Mouse (Mus musculus) erythroblast, embryonic 14.5 days (primary cell): Measurements from ENCODE around the gene P2ry14. TPM values are rescaled to one million over a fixed set of nuclear protein-coding genes. Genes with fewer than 3 reads are reported as not detected.

ENCODE experiments used
- H3K27me3 ChIP-seq: 2 replicates; pipeline ENCODE4 v1.6.1; 2012; ENCODE audit warnings: inconsistent platforms; ENCODE audit not compliant: control insufficient read depth
- H3K36me3 ChIP-seq: 2 replicates; pipeline ENCODE4 v1.6.1; 2012; ENCODE audit warnings: mild to moderate bottlenecking, inconsistent platforms; ENCODE audit not compliant: control insufficient read depth
- H3K4me1 ChIP-seq: 2 replicates; pipeline ENCODE4 v1.6.1; 2012; ENCODE audit warnings: inconsistent platforms; ENCODE audit not compliant: control insufficient read depth
- H3K4me3 ChIP-seq: replicated peaks from 2 replicates; pipeline ENCODE3; 2012; ENCODE audit warnings: moderate library complexity, mild to moderate bottlenecking, inconsistent platforms
- H3K9me3 ChIP-seq: 2 replicates; pipeline ENCODE4 v1.6.1; 2012; ENCODE audit warnings: low read length, inconsistent platforms, mixed read lengths; ENCODE audit not compliant: control insufficient read depth
- GATA1 ChIP-seq: IDR thresholded peaks from 2 replicates; pipeline ENCODE4 v1.6.1; 2012; ENCODE audit warnings: low read length, inconsistent platforms, mixed read lengths
- TAL1 ChIP-seq: IDR thresholded peaks from 3 replicates; pipeline ENCODE4 v1.6.1; 2012; ENCODE audit warnings: low read length, inconsistent platforms, mixed read lengths
- polyA plus RNA-seq: library from polyadenylated mRNA; stranded (reverse); fragments of >175 nt; gene quantifications from 2 replicates; pipeline ENCODE4 v1.2.3, GENCODE M21; 2012

P2ry14 gene
- not detected in 2 replicates for polyA plus RNA-seq

DNA sequence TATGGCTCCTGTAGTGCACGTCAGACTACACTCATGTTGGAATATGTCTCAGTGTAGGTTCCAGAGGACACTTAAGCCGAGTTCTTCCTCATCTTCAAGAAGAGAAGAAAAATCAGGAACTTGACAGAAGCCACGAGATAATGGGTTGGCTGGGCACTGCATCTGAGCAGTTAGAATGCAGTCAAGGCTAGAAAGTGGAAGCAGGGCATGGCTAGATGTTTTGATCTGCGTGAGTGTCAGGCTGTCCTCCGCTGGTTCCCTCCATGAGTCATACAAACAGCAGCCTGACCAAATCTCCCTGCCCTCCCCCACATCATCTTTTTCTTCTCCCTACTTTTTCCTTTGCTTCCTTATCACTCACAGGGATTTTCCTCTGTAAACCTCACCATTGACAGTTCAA is at the start of gene P2ry14:
P2ry14 (minus strand) TSS at position 195 of the 400 bp plus-strand sequence.
- H3K4me3 ChIP-seq = no peak within 1 kb of the TSS
- no peaks in the 10 kb centered on the region for H3K27me3 ChIP-seq
- H3K36me3 ChIP-seq = no peaks in the 10 kb centered on the region
- no peaks in the 10 kb centered on the region for H3K4me1 ChIP-seq
- no peaks in the 10 kb centered on the region for H3K9me3 ChIP-seq
- TF ChIP-seq GATA1 (no peak), TAL1 (no peak)

- Histone ChIP-seq H3K36me3 (no peaks in the 10 kb centered on the region), H3K27me3 (no peaks in the 10 kb centered on the region), H3K4me3 (no peak overlapping the region), H3K9me3 (no peaks in the 10 kb centered on the region), H3K4me1 (no peaks in the 10 kb centered on the region)
- TF ChIP-seq GATA1 (no peak), TAL1 (no peak)
Measured at GRCm38 (mm10) chr3:59197329-59197948, 44.0 kb upstream of the P2ry14 start.

DNA sequence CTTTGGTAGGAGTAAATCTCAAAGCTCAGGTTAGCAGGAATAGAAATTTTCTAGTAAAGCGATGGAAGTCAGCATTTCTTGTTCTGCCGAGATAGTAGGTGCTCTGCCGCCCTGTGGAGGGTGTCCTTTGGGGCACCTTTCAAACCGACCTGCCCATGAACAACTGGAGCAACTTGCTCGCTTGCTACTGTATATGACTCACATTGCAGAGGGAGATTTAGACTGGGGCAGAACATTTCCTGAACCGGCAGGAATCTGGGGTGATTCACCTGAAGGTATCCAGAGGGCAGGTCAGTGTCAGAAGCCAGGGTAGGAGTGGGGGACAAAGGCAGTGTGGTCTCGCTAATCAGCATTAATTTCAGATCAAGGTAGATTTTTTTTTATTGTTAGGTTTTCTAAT is 41.5 kb upstream of the P2ry14 start, which contains the start of gene Gpr87:
Gpr87 (minus strand) TSS at position 167 of the 400 bp plus-strand sequence.
- Histone ChIP-seq H3K27me3 (no peaks in the 10 kb centered on the region), H3K4me3 (no peak within 1 kb of the TSS), H3K36me3 (no peaks in the 10 kb centered on the region), H3K9me3 (no peaks in the 10 kb centered on the region), H3K4me1 (no peaks in the 10 kb centered on the region)
- TF ChIP-seq GATA1 = no peak
- TF ChIP-seq TAL1 = no peak

- H3K36me3 ChIP-seq = no peaks in the 10 kb centered on the region
- no peaks in the 10 kb centered on the region for H3K4me1 ChIP-seq
- TF ChIP-seq GATA1 = no peak
- TF ChIP-seq TAL1 = no peak
- no peaks in the 10 kb centered on the region for H3K27me3 ChIP-seq
- no peaks in the 10 kb centered on the region for H3K9me3 ChIP-seq
- H3K4me3 ChIP-seq = no peak overlapping the region
Measured at GRCm38 (mm10) chr3:59194099-59194498, 40.7 kb upstream of the P2ry14 start.

DNA sequence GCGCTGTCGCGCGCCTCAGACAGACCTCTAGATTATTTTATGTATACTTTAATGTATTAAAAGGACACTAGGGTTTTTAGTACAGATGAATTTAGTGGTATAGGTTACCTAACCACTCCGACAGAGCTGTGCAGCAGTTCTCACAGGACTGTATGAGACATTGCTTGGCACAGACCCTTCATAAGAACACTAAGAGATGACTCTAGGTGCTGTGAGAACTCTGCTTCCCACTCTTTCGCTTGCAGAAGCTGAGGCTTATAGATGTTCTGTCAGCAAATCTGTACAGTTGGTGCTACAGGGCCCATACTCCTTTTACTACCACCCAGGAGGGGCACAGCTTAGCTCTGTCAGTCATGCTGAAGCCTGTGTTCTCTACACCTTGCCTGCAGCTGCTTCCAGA is 38.3 kb upstream of the P2ry14 start:
- H3K27me3 ChIP-seq = no peaks in the 10 kb centered on the region
- no peaks in the 10 kb centered on the region for H3K36me3 ChIP-seq
- no peaks in the 10 kb centered on the region for H3K4me1 ChIP-seq
- TF ChIP-seq TAL1 (0 out of 3 replicates have a peak, but pooled peaks have one; percentile 3), GATA1 (no peak)
- H3K4me3 ChIP-seq = no peak overlapping the region
- no peaks in the 10 kb centered on the region for H3K9me3 ChIP-seq

- H3K4me1 ChIP-seq = no peaks in the 10 kb centered on the region
- no peaks in the 10 kb centered on the region for H3K27me3 ChIP-seq
- no peaks in the 10 kb centered on the region for H3K9me3 ChIP-seq
- H3K4me3 ChIP-seq = no peak overlapping the region
- TF ChIP-seq GATA1 = no peak
- TF ChIP-seq TAL1 = no peak
- H3K36me3 ChIP-seq = no peaks in the 10 kb centered on the region
Measured at GRCm38 (mm10) chr3:59187336-59187735, 33.9 kb upstream of the P2ry14 start.

GRCm38 (mm10) chr3:59185662-59186061 is 32.2 kb upstream of the P2ry14 start:
- Histone ChIP-seq H3K27me3 (no peaks in the 10 kb centered on the region), H3K36me3 (no peaks in the 10 kb centered on the region), H3K4me1 (no peaks in the 10 kb centered on the region), H3K4me3 (no peak overlapping the region), H3K9me3 (no peaks in the 10 kb centered on the region)
- TF ChIP-seq TAL1 (no peak), GATA1 (no peak)

- no peaks in the 10 kb centered on the region for H3K9me3 ChIP-seq
- no peak overlapping the region for H3K4me3 ChIP-seq
- no peaks in the 10 kb centered on the region for H3K36me3 ChIP-seq
- no peak for TF ChIP-seq TAL1
- no peak for TF ChIP-seq GATA1
- H3K27me3 ChIP-seq = no peaks in the 10 kb centered on the region
- no peaks in the 10 kb centered on the region for H3K4me1 ChIP-seq
Measured at GRCm38 (mm10) chr3:59182129-59182528, 28.7 kb upstream of the P2ry14 start.

DNA sequence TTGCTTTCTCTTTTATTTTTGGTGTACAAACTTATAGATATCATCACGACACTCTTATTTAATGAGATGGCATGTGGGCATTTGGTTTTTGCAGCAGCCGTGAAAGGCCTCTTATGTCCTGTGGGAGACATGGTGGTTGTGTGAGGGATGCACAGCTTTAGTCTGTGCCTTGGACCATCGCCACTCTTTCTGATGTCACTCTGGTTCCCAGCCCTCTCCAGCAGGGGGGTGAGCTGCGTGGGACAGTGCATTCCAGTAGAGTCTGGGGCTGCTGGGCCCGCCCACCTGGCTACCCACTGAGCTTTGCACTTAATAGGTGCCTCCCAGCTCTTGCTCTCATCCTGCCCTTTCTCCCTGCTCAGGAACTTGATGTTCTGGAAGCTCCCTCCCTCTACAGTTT is 27.7 kb upstream of the P2ry14 start:
- TF ChIP-seq GATA1 = no peak
- no peak for TF ChIP-seq TAL1
- H3K9me3 ChIP-seq = no peaks in the 10 kb centered on the region
- no peaks in the 10 kb centered on the region for H3K4me1 ChIP-seq
- no peaks in the 10 kb centered on the region for H3K36me3 ChIP-seq
- no peaks in the 10 kb centered on the region for H3K27me3 ChIP-seq
- no peak overlapping the region for H3K4me3 ChIP-seq

DNA sequence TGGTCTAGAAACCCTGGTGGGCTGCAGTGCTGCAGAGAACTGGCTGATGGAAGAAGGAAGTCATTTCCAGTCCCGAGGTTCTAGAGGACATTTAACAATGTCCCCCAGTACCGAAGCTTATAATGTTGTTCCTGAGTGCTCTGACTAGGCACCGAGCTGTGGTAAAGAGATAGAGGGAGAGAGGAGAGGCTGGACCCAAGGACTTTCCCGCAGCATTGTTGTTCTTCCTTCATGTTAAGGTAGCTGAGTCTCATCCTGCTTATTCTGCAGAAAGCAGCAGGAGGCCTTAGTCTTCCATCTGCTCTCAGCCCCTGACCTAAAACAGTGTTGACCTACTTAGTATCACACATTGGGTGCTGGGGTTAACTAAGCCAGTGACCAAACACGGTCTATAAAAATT is 23.5 kb upstream of the P2ry14 start:
- Histone ChIP-seq H3K4me3 (no peak overlapping the region), H3K27me3 (no peaks in the 10 kb centered on the region), H3K36me3 (no peaks in the 10 kb centered on the region), H3K9me3 (no peaks in the 10 kb centered on the region), H3K4me1 (no peaks in the 10 kb centered on the region)
- TF ChIP-seq GATA1 = no peak
- no peak for TF ChIP-seq TAL1
